Mouse (Mus musculus) heart, embryonic 11.5 days (tissue): ENCODE measurements around the gene Arih2. TPM values are rescaled to one million over a fixed set of nuclear protein-coding genes. Genes with fewer than 3 reads are reported as not detected.

Experiments used
- ATAC-seq: fragments of 200-750 bp; cut with Nextera tagmentation; replicated peaks from 2 replicates; pipeline ENCODE4 v1.8.0; 2017; ENCODE audit warnings: moderate library complexity; ENCODE audit not compliant: insufficient number of reproducible peaks, low FRiP score, low TSS enrichment
- H3K27ac ChIP-seq: fragments of 300-500 bp; sonication (generic); 2 replicates; pipeline ENCODE4 v1.5.1; 2014; ENCODE audit warnings: mild to moderate bottlenecking, low read depth, low read length
- H3K27me3 ChIP-seq: fragments of 300-500 bp; sonication (generic); 2 replicates; pipeline ENCODE4 v1.6.1; 2014; ENCODE audit warnings: mild to moderate bottlenecking, low read length, mixed read lengths; ENCODE audit not compliant: control insufficient read depth, insufficient read depth
- H3K36me3 ChIP-seq: fragments of 300-500 bp; sonication (generic); 2 replicates; pipeline ENCODE4 v1.6.1; 2014; ENCODE audit warnings: mild to moderate bottlenecking, low read length, moderate library complexity, mixed read lengths; ENCODE audit not compliant: control insufficient read depth, insufficient read depth
- H3K4me1 ChIP-seq: fragments of 300-500 bp; sonication (generic); 2 replicates; pipeline ENCODE4 v1.6.1; 2014; ENCODE audit warnings: low read length; ENCODE audit not compliant: control insufficient read depth, insufficient read depth
- H3K4me2 ChIP-seq: fragments of 300-500 bp; sonication (generic); 2 replicates; pipeline ENCODE4 v1.6.1; 2014; ENCODE audit warnings: mild to moderate bottlenecking, moderate library complexity
- H3K4me3 ChIP-seq: fragments of 300-500 bp; sonication (generic); 2 replicates; pipeline ENCODE4 v1.5.1; 2014; ENCODE audit warnings: low read depth, low read length
- H3K9ac ChIP-seq: fragments of 300-500 bp; sonication (generic); 2 replicates; pipeline ENCODE4 v1.6.1; 2014; ENCODE audit warnings: mild to moderate bottlenecking, low read depth, low read length, moderate library complexity
- H3K9me3 ChIP-seq: fragments of 300-500 bp; sonication (generic); replicated peaks from 2 replicates; pipeline ENCODE4 v1.6.1; 2016; ENCODE audit warnings: low read length; ENCODE audit not compliant: control insufficient read depth
- WGBS: fragments of 180-500 bp; shearing (Covaris S2); extraction: QIAGEN DNeasy Blood & Tissue Kit; methylation state at CpG from one replicate; pipeline ENCODE4 v1.1.7; 2014; ENCODE audit not compliant: insufficient replicate concordance; 5-methylcytosine and 5-hydroxymethylcytosine counted together
- polyA plus RNA-seq: library from polyadenylated mRNA; unstranded; fragments of >200 nt; fragmentation: Nextera tagmentation; extraction: Ambion mirVana; gene quantifications from 2 replicates; pipeline ENCODE4 v1.2.1, GENCODE M21; 2014

Arih2 gene
- polyA plus RNA-seq, 1 experiment from 2014 or later: 37.6 TPM

GRCm38 (mm10) chr9:108573774-108574690 is 75.2 kb downstream of the Arih2 start:
- H3K4me3 ChIP-seq: no peak overlapping the region; the same call in 1 of the 2 replicates
- H3K4me1 ChIP-seq: peaks cover 26% of the 10 kb centered on the region
- no peak overlapping the region for H3K27ac ChIP-seq
- H3K27me3 ChIP-seq: no peaks in the 10 kb centered on the region
- H3K9ac ChIP-seq: no peak overlapping the region
- no peak for ATAC-seq
- H3K4me2 ChIP-seq: no peak overlapping the region
- WGBS: 47% methylated on average over 26 of the region's 26 CpGs
- no peaks in the 10 kb centered on the region for H3K9me3 ChIP-seq
- peaks cover 23% of the 10 kb centered on the region for H3K36me3 ChIP-seq

GRCm38 (mm10) chr9:108572321-108572720 is 76.9 kb downstream of the Arih2 start:
- no peak for ATAC-seq
- Histone ChIP-seq H3K4me1 (peaks cover 33% of the 10 kb centered on the region), H3K4me2 (no peak overlapping the region), H3K9ac (no peak overlapping the region), H3K9me3 (no peaks in the 10 kb centered on the region), H3K4me3 (no peak overlapping the region), H3K27me3 (no peaks in the 10 kb centered on the region), H3K27ac (no peak overlapping the region), H3K36me3 (peaks cover 23% of the 10 kb centered on the region)
- WGBS: 84% methylated on average over 10 of the region's 10 CpGs

- Histone ChIP-seq H3K4me2 (no peak overlapping the region), H3K9me3 (no peaks in the 10 kb centered on the region), H3K4me3 (no peak overlapping the region), H3K27ac (no peak overlapping the region), H3K4me1 (peaks cover 25% of the 10 kb centered on the region), H3K27me3 (no peaks in the 10 kb centered on the region), H3K36me3 (peaks cover 23% of the 10 kb centered on the region), H3K9ac (no peak overlapping the region)
- ATAC-seq: no peak
- WGBS: 97% methylated on average over 16 of the region's 16 CpGs
Measured at GRCm38 (mm10) chr9:108571401-108571973, 77.7 kb downstream of the Arih2 start.

- Histone ChIP-seq H3K4me1 (peaks cover 28% of the 10 kb centered on the region), H3K9me3 (no peaks in the 10 kb centered on the region), H3K36me3 (peaks cover 22% of the 10 kb centered on the region), H3K27me3 (no peaks in the 10 kb centered on the region), H3K27ac (peak overlapping the region; percentile 47), H3K4me2 (peak overlapping the region; percentile 89), H3K9ac (peak overlapping the region; percentile 60), H3K4me3 (peak overlapping the region; percentile 64)
- ATAC-seq: peak; percentile 19
- 1% methylated on average over 40 of the region's 40 CpGs for WGBS
Measured at GRCm38 (mm10) chr9:108570207-108570896, 78.8 kb downstream of the Arih2 start.

DNA sequence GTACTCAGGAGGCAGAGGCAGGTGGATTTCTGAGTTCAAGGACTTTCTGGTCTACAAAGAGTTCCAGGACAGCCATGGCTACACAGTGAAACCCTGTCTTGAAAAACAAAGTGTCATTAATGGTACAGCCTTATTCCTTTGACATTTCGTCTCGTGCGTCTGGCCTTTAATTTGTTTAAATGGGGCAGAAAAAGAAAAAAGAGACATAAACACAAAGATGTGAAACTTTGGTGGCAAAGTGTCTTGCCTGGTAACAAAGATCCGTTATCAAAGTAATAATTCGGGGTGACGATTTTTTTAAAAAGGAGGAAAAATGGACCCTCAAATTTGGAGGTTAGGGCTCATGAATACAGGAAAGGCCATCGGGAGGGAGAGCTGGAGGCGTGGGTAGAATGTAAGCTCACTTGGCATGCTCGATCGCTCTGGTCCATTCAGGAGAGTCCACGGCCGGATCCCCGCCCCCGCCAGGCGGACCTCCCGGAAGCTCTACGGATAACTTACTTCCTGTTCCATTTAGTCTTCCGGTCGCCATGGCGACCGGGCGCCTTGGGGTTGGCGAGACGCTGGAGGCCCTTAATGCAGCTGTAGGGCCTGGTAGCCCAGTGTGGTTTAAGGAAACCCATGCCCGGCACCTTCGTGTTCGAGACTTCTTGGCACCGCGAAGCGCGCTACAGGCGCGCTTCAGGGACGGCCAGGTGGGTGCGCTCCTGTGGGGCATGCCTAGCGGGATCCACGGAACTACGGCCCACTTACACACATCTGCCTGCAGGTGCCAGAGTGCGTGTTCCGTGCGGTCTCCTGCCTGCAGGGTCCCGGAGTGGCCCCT is 79.6 kb downstream of the Arih2 start, which contains the start of gene Dalrd3:
Dalrd3 (plus strand) TSS at position 506 of the 826 bp plus-strand sequence.
- Histone ChIP-seq H3K4me3 (peak within 1 kb of the TSS; percentile 64), H3K9me3 (no peaks in the 10 kb centered on the region), H3K27me3 (no peaks in the 10 kb centered on the region), H3K36me3 (peaks cover 22% of the 10 kb centered on the region), H3K27ac (peak within 1 kb of the TSS; percentile 47), H3K4me1 (peaks cover 28% of the 10 kb centered on the region), H3K4me2 (peak within 1 kb of the TSS; percentile 97), H3K9ac (peak within 1 kb of the TSS; percentile 60)
- WGBS: 5% methylated on average over 41 of the region's 42 CpGs
- peak; percentile 65 for ATAC-seq

- 63% methylated on average over 17 of the region's 17 CpGs for WGBS
- Histone ChIP-seq H3K9me3 (no peaks in the 10 kb centered on the region), H3K4me1 (peaks cover 22% of the 10 kb centered on the region), H3K36me3 (peaks cover 32% of the 10 kb centered on the region), H3K27ac (no peak overlapping the region), H3K4me3 (peak overlapping the region; percentile 79), H3K9ac (no peak overlapping the region; the same call in 1 of the 2 replicates), H3K27me3 (no peaks in the 10 kb centered on the region), H3K4me2 (peak overlapping the region; percentile 97)
- ATAC-seq: no peak
Measured at GRCm38 (mm10) chr9:108568511-108568921, 80.7 kb downstream of the Arih2 start.

DNA sequence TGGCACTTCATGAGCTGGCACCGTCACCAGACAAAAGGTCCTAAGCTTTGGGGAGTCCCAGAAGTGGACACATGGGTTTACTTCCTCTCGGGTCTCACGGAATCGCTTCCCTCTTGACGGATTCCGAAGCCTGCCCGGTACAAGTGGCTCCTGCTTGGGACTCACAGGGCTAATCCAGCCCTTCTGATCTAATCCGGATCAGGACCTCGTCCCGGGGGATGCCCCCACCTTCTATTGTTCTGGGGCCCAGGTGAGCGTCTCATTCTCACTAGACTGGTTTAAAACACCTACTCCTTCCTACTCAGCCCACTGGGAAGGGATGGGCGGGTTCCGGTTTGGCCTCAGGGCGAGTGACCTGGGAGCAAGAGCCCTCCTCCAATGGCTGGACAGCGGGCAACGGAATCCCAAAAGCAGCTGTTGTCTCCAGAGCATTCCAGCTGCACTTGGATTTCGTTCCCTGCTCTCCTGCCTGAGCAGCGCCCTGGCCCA is 81.2 kb downstream of the Arih2 start:
- H3K27me3 ChIP-seq: no peaks in the 10 kb centered on the region
- peak overlapping the region; percentile 90 for H3K9ac ChIP-seq
- peak overlapping the region; percentile 79 for H3K4me3 ChIP-seq
- peaks cover 22% of the 10 kb centered on the region for H3K4me1 ChIP-seq
- 8% methylated on average over 18 of the region's 18 CpGs for WGBS
- peaks cover 31% of the 10 kb centered on the region for H3K36me3 ChIP-seq
- H3K9me3 ChIP-seq: no peaks in the 10 kb centered on the region
- peak overlapping the region; percentile 95 for H3K27ac ChIP-seq
- ATAC-seq: no peak
- H3K4me2 ChIP-seq: peak overlapping the region; percentile 97
